Mouse (Mus musculus) kidney, embryonic 16.5 days (tissue): ENCODE data around the gene Dennd1b. TPM values are rescaled to one million over a fixed set of nuclear protein-coding genes. Genes with fewer than 3 reads are reported as not detected.
A peak's percentile ranks its signal among the peaks of the same experiment; 100 is the strongest.

Source experiments
- ATAC-seq: fragments of 200-750 bp; cut with Nextera tagmentation; 2 replicates; pipeline ENCODE4 v1.8.0; 2017; ENCODE audit warnings: moderate TSS enrichment; ENCODE audit not compliant: low FRiP score, low TSS enrichment
- H3K27ac ChIP-seq: fragments of 300-500 bp; sonication (generic); 2 replicates; pipeline ENCODE4 v1.5.1; 2014; ENCODE audit warnings: low read length
- H3K27me3 ChIP-seq: fragments of 300-500 bp; sonication (generic); 2 replicates; pipeline ENCODE4 v1.6.1; 2014; ENCODE audit warnings: low read length, control low read depth, mixed read lengths; ENCODE audit not compliant: insufficient read depth
- H3K36me3 ChIP-seq: fragments of 300-500 bp; sonication (generic); 2 replicates; pipeline ENCODE4 v1.6.1; 2014; ENCODE audit warnings: low read length, control low read depth, mixed read lengths; ENCODE audit not compliant: insufficient read depth
- H3K4me1 ChIP-seq: fragments of 300-500 bp; sonication (generic); 2 replicates; pipeline ENCODE4 v1.6.1; 2014; ENCODE audit warnings: low read length, control low read depth, mixed read lengths; ENCODE audit not compliant: insufficient read depth
- H3K4me2 ChIP-seq: fragments of 300-500 bp; sonication (generic); replicated peaks from 2 replicates; pipeline ENCODE4 v1.6.1; 2014; ENCODE audit warnings: low read depth, low read length
- H3K4me3 ChIP-seq: fragments of 300-500 bp; sonication (generic); 2 replicates; pipeline ENCODE4 v1.5.1; 2014; ENCODE audit warnings: mild to moderate bottlenecking, low read length
- H3K9ac ChIP-seq: fragments of 300-500 bp; sonication (generic); replicated peaks from 2 replicates; pipeline ENCODE4 v1.6.1; 2014; ENCODE audit warnings: low read length
- H3K9me3 ChIP-seq: fragments of 300-500 bp; sonication (generic); 2 replicates; pipeline ENCODE4 v1.6.1; 2016; ENCODE audit warnings: low read length, control low read depth
- WGBS: fragments of 180-500 bp; shearing (Covaris S2); extraction: QIAGEN DNeasy Blood & Tissue Kit; methylation state at CpG from one replicate; pipeline ENCODE4 v1.1.7; 2014; 5-methylcytosine and 5-hydroxymethylcytosine counted together
- polyA plus RNA-seq: library from polyadenylated mRNA; unstranded; fragments of >200 nt; fragmentation: Nextera tagmentation; extraction: Ambion mirVana; gene quantifications from 2 replicates; pipeline ENCODE4 v1.2.1, GENCODE M21; 2015

Gene Dennd1b
- polyA plus RNA-seq, 1 experiment from 2014 or later, result 8.6 TPM

DNA sequence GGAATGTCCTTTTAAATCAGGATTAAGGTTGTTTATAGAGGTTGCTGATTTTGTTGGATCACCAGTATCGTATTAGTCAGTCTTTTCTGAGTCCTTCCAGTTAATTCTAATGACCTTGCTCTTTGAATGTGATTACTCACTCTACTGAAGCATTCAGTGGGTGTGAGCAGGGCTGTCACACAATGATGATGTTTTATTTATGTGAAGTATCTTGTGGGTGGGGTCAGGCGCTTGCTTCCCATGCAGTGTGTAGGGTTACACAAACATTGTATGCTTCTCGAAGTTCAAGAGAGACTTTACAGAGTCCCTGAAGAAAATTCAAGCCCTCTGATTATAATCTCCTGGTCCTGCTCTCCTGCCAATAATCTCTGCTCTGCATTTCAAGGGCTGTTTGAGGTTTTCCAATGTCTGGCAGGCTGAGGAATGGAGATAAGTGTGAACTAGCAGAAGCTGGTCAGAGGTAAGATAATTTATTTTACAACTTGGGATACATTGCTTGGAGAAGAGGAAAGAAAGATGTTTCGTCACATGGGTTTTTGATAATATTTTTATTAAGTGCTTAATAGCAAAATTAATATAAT, 3.2 kb upstream of the Dennd1b start:
- Histone ChIP-seq H3K36me3 (no peaks in the 10 kb centered on the region), H3K4me2 (no peak overlapping the region), H3K27ac (no peak overlapping the region), H3K4me1 (peaks cover 11% of the 10 kb centered on the region; the same call in 1 of the 2 replicates), H3K27me3 (no peaks in the 10 kb centered on the region), H3K9ac (no peak overlapping the region), H3K4me3 (no peak overlapping the region), H3K9me3 (no peaks in the 10 kb centered on the region)
- no peak for ATAC-seq
- 37% methylated on average over 4 of the region's 4 CpGs for WGBS

- Histone ChIP-seq H3K36me3 (no peaks in the 10 kb centered on the region), H3K9me3 (no peaks in the 10 kb centered on the region), H3K9ac (peak overlapping the region; percentile 6; the same call in 1 of the 2 replicates), H3K4me1 (peaks cover 11% of the 10 kb centered on the region; the same call in 1 of the 2 replicates), H3K4me3 (peak overlapping the region; percentile 81), H3K27ac (peak overlapping the region; percentile 92), H3K27me3 (no peaks in the 10 kb centered on the region), H3K4me2 (peak overlapping the region; percentile 74)
- 37% methylated on average over 9 of the region's 9 CpGs for WGBS
- ATAC-seq, result no peak
Measured at GRCm38 (mm10) chr1:138962266-138963101, 751 bp upstream of the Dennd1b start.

GRCm38 (mm10) chr1:138963868-138964458, 728 bp downstream of the Dennd1b start:
- ATAC-seq, result peak; percentile 88
- Histone ChIP-seq H3K4me1 (peaks cover 11% of the 10 kb centered on the region; the same call in 1 of the 2 replicates), H3K4me2 (peak overlapping the region; percentile 74), H3K27me3 (no peaks in the 10 kb centered on the region), H3K27ac (peak overlapping the region; percentile 92), H3K9ac (peak overlapping the region; percentile 96), H3K4me3 (peak overlapping the region; percentile 81), H3K36me3 (no peaks in the 10 kb centered on the region), H3K9me3 (no peaks in the 10 kb centered on the region)
- WGBS, result under 1% methylated on average over 37 of the region's 50 CpGs

GRCm38 (mm10) chr1:138965069-138965468, 1.8 kb downstream of the Dennd1b start:
- H3K27me3 ChIP-seq, result no peaks in the 10 kb centered on the region
- H3K9me3 ChIP-seq, result no peaks in the 10 kb centered on the region
- no peak overlapping the region for H3K9ac ChIP-seq
- no peaks in the 10 kb centered on the region for H3K36me3 ChIP-seq
- no peak overlapping the region for H3K4me2 ChIP-seq
- no peak overlapping the region for H3K4me3 ChIP-seq
- no peak overlapping the region for H3K27ac ChIP-seq
- peaks cover 7% of the 10 kb centered on the region; the same call in 1 of the 2 replicates for H3K4me1 ChIP-seq
- no peak for ATAC-seq

- ATAC-seq, result no peak
- Histone ChIP-seq H3K4me3 (no peak overlapping the region), H3K4me1 (0 out of 2 replicates have a peak, but pooled peaks cover 6% of the 10 kb centered on the region), H3K36me3 (no peaks in the 10 kb centered on the region), H3K9ac (no peak overlapping the region), H3K27me3 (no peaks in the 10 kb centered on the region), H3K9me3 (no peaks in the 10 kb centered on the region), H3K27ac (no peak overlapping the region), H3K4me2 (no peak overlapping the region)
- WGBS, result 88% methylated on average over 2 of the region's 2 CpGs
Measured at GRCm38 (mm10) chr1:138965511-138965910, 2.3 kb downstream of the Dennd1b start.

- 60% methylated on average over 7 of the region's 7 CpGs for WGBS
- Histone ChIP-seq H3K27me3 (no peaks in the 10 kb centered on the region), H3K4me2 (no peak overlapping the region), H3K9me3 (no peaks in the 10 kb centered on the region), H3K4me3 (no peak overlapping the region), H3K27ac (no peak overlapping the region), H3K36me3 (no peaks in the 10 kb centered on the region), H3K9ac (no peak overlapping the region), H3K4me1 (0 out of 2 replicates have a peak, but pooled peaks cover 6% of the 10 kb centered on the region)
- ATAC-seq, result no peak
Measured at GRCm38 (mm10) chr1:138967450-138967849, 4.2 kb downstream of the Dennd1b start.

DNA sequence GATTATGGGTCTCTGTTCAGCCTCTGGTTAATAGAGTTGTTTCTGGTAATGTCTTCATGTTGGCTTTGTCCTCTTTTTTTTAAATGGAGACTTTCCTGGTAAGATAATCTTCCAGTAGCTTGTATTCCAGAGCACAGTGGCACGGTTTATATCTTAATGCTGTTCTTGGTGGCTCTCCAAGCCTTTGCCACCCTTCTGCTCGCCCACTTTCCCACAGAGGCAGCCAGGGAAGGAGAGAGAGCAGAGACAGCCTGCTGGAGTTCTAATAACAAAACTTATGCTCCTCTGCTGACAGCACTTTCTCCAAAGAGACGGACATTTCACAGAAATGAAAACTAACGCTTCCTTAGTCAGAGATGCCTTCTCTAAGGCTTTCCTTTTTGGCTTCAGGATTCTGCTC, 6.8 kb downstream of the Dennd1b start:
- ATAC-seq, result no peak
- Histone ChIP-seq H3K9me3 (no peaks in the 10 kb centered on the region), H3K4me1 (no peaks in the 10 kb centered on the region), H3K27me3 (no peaks in the 10 kb centered on the region), H3K9ac (no peak overlapping the region), H3K27ac (no peak overlapping the region), H3K4me3 (no peak overlapping the region), H3K4me2 (no peak overlapping the region), H3K36me3 (no peaks in the 10 kb centered on the region)
- WGBS, result 86% methylated on average over 4 of the region's 4 CpGs

- no peak overlapping the region for H3K27ac ChIP-seq
- no peaks in the 10 kb centered on the region for H3K36me3 ChIP-seq
- H3K4me2 ChIP-seq, result no peak overlapping the region
- H3K9me3 ChIP-seq, result no peaks in the 10 kb centered on the region
- no peak overlapping the region for H3K9ac ChIP-seq
- no peak overlapping the region for H3K4me3 ChIP-seq
- 67% methylated on average over 6 of the region's 6 CpGs for WGBS
- H3K4me1 ChIP-seq, result no peaks in the 10 kb centered on the region
- no peaks in the 10 kb centered on the region for H3K27me3 ChIP-seq
- ATAC-seq, result no peak
Measured at GRCm38 (mm10) chr1:138973541-138974224, 10.4 kb downstream of the Dennd1b start.

DNA sequence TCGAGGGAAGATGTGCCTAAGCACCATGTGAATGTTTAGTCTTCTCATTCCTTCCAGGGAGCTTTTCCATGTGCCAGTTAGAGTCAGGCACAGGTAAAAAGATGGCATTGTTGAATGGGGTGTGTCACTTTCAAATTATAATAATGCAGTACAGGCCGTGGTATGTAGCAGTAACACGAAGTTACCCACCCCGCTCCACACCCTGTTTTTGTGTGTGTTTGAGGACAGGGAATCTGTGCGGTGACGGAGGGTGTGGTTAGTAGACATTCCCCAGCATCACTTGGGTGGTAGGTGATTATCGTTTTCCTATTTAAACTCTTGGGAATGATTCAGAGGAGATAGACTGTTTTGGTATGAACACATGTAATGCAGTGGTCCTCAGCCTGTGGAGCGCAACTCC, 11.6 kb downstream of the Dennd1b start:
- Histone ChIP-seq H3K9ac (no peak overlapping the region), H3K27ac (no peak overlapping the region), H3K4me3 (no peak overlapping the region), H3K27me3 (no peaks in the 10 kb centered on the region), H3K4me2 (no peak overlapping the region), H3K4me1 (no peaks in the 10 kb centered on the region), H3K36me3 (no peaks in the 10 kb centered on the region), H3K9me3 (no peaks in the 10 kb centered on the region)
- ATAC-seq, result no peak
- WGBS, result 84% methylated on average over 8 of the region's 8 CpGs
